Mouse (Mus musculus) central nervous system, embryonic 11.5 days (tissue): ENCODE results near the gene Creld1. TPM values are rescaled to one million over a fixed set of nuclear protein-coding genes. Genes with fewer than 3 reads are reported as not detected.

Experiments
- polyA plus RNA-seq: library from polyadenylated mRNA; depleted of rRNA; stranded (reverse); fragments of >200 nt; gene quantifications from 2 replicates; pipeline ENCODE4 v1.2.3, GENCODE M21; 2012; rRNA removed

Creld1 gene
- polyA plus RNA-seq, result 21.3 and 43.5 TPM in 2 replicates

DNA sequence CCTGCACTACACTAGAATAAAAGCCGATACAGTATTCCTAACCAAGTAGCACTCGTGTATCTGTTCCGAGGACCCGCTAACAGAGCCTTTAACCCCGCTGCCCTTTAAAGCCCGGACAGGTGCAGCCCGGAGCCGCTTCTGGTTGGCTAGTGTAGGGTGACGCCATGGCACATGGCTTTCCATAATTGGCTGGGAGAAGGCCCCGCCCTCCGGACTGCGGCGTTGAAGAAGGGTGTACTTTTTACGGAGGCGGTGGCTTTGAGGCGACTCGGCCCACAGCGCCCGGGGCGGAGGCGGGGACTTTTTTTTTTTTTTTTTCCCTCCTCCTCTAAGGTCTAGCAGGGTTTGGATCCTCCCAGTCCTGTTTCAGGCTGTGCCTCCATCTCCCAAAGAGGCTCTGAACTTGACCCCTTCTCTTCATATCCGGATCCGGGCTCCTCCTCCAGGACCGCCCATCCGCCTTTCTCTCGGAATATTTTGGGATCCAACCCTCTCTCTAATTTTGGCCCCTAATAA, at the start of gene Creld1:
TSS of gene Creld1 (plus strand) at position 198 of the 516 bp plus-strand sequence.

DNA sequence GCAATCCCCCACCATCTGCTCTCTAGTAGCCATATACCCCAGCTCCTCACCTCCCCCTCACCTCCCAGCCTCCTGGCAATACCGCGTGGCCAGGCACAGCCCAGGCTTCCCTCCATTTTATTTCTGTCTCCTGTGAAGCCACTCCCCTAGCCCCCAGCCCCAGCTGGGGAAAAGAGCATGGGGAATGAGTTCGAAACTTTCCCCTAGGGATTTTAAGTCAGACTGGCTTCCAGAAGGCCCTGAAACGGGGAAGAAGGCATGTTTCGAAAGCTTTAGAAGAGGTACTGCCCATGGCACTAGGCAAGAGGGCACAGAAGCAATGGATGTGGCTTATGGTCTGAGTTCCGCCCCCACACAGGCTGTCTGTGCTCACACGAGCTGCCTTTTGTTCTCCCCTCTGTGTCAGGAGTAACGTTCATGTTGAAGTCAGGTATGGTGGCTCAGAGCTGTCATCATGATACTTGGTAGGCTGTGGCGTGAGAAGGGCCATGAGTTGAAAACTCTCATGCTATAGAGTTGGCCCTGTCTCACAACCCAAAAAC, 47.4 kb upstream of the Creld1 start, which contains the start of gene Cidec:
TSS of gene Cidec (minus strand) at position 97 of the 542 bp plus-strand sequence.

DNA sequence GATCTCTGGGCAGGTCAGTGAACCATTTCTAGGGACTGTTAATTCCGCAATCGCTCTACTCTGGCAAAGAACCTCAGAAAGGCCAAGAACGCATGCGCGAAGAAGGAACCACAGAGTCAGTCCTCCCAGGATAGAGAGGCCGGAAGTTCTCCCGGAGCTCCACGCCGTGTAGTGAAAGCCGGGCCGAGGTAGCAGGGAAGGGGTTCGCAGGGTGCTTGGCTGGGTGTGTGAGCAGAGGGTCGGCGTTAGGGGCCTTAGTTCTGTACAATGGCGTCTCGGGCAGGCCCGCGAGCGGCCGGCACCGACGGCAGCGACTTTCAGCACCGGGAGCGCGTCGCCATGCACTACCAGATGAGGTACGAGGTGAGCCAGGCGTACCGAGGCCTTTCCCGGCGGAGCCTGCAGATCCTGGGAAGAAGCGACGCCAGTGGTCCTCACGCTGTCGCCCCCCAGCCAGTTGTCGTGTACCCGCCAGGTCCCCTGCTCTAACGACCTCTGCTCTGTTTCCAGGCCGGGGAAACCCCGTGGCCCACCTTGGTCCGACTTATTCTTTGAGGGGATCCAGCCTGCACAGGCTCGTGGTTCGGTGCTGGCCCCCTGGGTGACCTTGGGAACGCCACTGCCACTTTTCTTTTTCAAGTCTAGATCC, 40.5 kb upstream of the Creld1 start, which contains the start of gene Jagn1:
TSS of gene Jagn1 (plus strand) at position 128 of the 649 bp plus-strand sequence.

DNA sequence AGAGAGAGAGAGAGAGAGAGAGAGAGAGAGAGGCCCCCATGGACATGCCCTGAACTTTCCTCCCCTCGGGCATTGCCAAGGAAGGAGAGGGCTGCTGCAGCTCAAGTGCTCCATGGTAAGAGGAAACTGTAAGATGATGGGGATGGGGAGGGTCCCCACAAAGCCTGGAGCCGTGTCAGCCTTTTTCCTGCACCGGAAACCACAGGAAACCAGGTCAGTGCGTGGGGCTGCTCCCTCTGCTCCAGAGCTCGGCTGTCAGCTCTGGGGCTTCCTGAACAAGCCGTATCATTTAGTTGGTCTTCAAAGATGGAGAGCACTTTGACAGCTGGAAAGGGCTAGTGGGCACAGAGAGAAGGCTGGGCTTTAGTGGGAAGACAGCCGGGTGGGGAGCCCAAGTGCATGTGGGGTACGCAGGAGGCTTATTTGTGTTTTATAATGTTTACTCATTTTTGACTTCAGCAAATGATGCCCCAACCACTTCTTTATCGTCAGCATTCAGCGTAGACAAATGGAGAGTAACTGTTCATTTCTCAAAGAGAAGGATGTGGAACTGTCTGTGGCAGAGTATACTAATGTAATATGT, 25.1 kb upstream of the Creld1 start, which contains the start of gene Il17re:
TSS of gene Il17re (plus strand) at position 533 of the 583 bp plus-strand sequence.

DNA sequence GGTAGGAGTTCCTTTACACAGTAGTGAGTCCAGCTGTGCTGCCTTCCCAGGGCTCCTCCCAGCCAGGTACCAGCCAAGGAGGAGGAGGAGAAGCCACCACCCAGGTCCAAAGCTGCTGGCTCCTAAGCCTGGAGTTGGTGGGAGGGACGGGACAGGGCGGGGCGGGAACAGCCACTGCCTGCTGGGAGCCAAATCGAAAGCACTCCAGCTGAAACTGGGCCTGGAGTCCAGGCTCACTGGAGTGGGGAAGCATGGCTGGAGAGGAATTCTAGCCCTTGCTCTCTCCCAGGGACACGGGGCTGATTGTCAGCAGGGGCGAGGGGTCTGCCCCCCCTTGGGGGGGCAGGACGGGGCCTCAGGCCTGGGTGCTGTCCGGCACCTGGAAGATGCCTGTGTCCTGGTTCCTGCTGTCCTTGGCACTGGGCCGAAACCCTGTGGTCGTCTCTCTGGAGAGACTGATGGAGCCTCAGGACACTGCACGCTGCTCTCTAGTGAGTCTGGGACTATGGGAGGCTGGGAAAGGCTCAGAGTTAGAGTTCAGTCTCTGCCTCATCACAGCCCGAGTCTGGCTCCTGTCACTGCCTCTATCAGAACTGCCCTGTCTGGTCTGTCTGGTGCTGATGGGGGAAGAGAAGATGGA, 11.7 kb upstream of the Creld1 start, which contains the start of gene Il17rc:
TSS of gene Il17rc (plus strand) at position 131 of the 640 bp plus-strand sequence.

DNA sequence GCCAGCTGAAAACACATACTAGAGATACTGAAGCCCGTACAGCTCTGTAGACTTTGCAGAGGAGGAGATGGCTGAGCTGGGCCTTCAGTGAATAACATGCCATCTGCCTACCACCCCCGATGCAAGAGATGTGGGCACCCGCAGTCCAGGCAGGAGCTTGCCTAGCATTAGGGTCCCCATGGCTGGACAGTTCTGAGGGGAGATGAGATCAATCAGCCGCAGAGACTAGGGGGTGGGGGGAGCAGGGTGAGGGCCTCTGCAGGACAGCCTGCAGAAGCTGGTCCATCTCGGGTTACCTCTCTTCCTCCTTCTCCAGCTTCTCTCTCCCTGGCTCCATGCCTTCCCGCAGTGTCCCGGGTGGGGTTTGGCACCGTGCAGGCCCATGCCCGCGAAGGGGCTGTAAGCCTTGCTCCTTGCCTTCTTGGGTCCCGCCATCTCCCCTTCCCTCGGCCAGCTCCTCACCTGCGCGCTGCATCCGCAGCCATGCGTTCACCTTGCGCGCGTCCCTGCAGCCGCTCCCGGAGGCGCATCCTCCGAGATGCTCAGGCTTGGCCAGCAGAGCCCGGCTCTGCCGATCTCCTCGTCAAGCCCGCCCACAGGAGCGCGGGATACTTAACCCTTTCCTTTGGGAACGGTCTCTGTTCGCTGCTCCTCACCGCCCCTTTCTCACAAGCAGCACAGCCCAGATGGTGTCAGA, 18.4 kb downstream of the Creld1 start, which contains the start of gene Prrt3:
TSS of gene Prrt3 (minus strand) at position 544 of the 697 bp plus-strand sequence.

DNA sequence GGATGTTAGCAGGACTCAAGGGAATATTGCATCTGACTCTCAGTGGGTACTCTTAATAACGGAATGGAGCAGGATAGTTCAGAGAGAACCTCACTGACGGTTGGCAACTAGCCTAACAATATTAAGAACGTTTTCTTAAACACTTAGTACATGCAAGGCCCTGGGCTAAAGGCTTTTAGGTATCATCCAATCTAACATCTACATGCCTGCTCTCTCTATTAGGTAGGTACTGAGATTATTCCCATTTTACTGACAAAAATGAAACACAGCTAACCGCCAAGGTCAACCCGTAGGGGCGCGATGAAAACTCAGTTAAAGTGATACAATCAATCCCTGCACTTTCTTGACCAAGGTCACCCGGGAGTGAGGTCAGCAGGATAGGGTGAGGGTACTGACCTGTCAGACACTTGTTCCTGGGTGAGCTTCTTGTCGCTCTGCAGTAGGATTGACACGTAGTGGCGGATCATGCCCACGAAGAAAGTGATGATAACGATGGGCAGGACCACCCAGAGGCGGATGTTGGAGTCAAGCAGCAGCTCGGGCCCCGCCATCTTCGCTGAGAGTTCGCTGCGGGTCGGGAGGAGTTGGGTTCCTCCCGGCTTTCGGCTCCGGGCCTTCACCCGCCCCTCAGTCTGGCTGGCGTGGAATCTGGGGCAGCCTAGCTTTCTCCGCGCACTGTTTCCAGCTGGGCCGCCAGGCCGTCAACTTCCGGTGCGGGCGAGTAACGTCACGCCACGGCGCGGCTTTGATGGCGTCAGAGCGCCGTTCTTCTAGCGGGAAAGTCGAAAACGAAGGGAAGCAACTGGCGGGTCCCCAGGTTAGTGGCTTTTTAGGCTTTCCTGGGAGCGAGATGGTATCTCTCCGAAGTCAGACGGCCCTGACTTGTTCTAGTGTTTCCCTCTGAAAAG, 48.1 kb downstream of the Creld1 start, which contains the start of the genes Emc3 and Fancd2:
TSS of gene Emc3 (minus strand) at position 721 of the 908 bp plus-strand sequence.
TSS of gene Fancd2 (plus strand) at position 751 of the 908 bp plus-strand sequence.

Other genes with a start within 250 kb of the Creld1 start
- gene Mtmr14, start 245.5 kb upstream of the Creld1 start, polyA plus RNA-seq, result 26.0 and 31.0 TPM in 2 replicates
- gene Cpne9, start 201.0 kb upstream of the Creld1 start, polyA plus RNA-seq, result 0.11 and 0.37 TPM in 2 replicates
- gene Brpf1, start 176.2 kb upstream of the Creld1 start, polyA plus RNA-seq, result 44.3 and 47.2 TPM in 2 replicates
- 14.8 and 21.2 TPM in 2 replicates for gene Ogg1, start 156.3 kb upstream of the Creld1 start, polyA plus RNA-seq
- 33.0 and 41.1 TPM in 2 replicates for gene Camk1, start 139.3 kb upstream of the Creld1 start, polyA plus RNA-seq
- gene Tada3, start 105.4 kb upstream of the Creld1 start, polyA plus RNA-seq, result 42.3 and 67.4 TPM in 2 replicates
- 106 and 112 TPM in 2 replicates for gene Arpc4, start 105.2 kb upstream of the Creld1 start, polyA plus RNA-seq
- gene Ttll3, start 94.0 kb upstream of the Creld1 start, polyA plus RNA-seq, result 13.6 and 16.4 TPM in 2 replicates
- gene Rpusd3, start 64.0 kb upstream of the Creld1 start, polyA plus RNA-seq, result 28.4 and 33.2 TPM in 2 replicates
- gene Cidec, start 47.5 kb upstream of the Creld1 start, polyA plus RNA-seq, result 0.04 TPM in 2 replicates
- gene Jagn1, start 40.7 kb upstream of the Creld1 start, polyA plus RNA-seq, result 34.3 and 56.9 TPM in 2 replicates
- 0.66 and 1.4 TPM in 2 replicates for gene Il17re, start 24.8 kb upstream of the Creld1 start, polyA plus RNA-seq
- 2.8 and 3.6 TPM in 2 replicates for gene Il17rc, start 11.9 kb upstream of the Creld1 start, polyA plus RNA-seq
- gene Prrt3, start 18.6 kb downstream of the Creld1 start, polyA plus RNA-seq, result 1.3 and 1.7 TPM in 2 replicates
- gene Emc3, start 48.4 kb downstream of the Creld1 start, polyA plus RNA-seq, result 27.6 and 47.2 TPM in 2 replicates
- gene Fancd2, start 48.4 kb downstream of the Creld1 start, polyA plus RNA-seq, result 16.9 and 20.6 TPM in 2 replicates
- gene Fancd2os, start 117.4 kb downstream of the Creld1 start, polyA plus RNA-seq, result 0.07 TPM in 1 of 2 replicates, not detected in the other
- 189 and 208 TPM in 2 replicates for gene Brk1, start 121.5 kb downstream of the Creld1 start, polyA plus RNA-seq
- gene Vhl, start 140.7 kb downstream of the Creld1 start, polyA plus RNA-seq, result 33.9 and 52.3 TPM in 2 replicates
- gene Irak2, start 155.2 kb downstream of the Creld1 start, polyA plus RNA-seq, result 6.1 and 10.3 TPM in 2 replicates
- gene Tatdn2, start 213.8 kb downstream of the Creld1 start, polyA plus RNA-seq, result 23.7 and 28.2 TPM in 2 replicates
- gene Ghrl, start 236.6 kb downstream of the Creld1 start, polyA plus RNA-seq, result 0.62 and 0.71 TPM in 2 replicates